ENCODE assay signal across 14 mouse cellular contexts in genomic region chr1:34059231-34059630, GRCm38 (mm10).
"Had no signal": no experiment of that assay in that cellular context is flagged by ENCODE, and none has a peak within 500 bp of the region (broad histone marks: within the 10 kb centered on the region; RNA-seq: fewer than 3 reads in every experiment).

No protein-coding gene starts in this region.

- H3K9ac ChIP-seq: liver, embryonic 15.5 days; lung, embryonic 14.5 days; midbrain, embryonic 13.5 days; neural tube, embryonic 12.5 days had no signal

- H3K27me3 ChIP-seq: liver, embryonic 15.5 days; megakaryocyte, embryonic 14.5 days; midbrain, embryonic 13.5 days; neural tube, embryonic 12.5 days had no signal

- DNase-seq: kidney, adult 8-10 months; kidney, postnatal 25 days; lung, embryonic 14.5 days; lung, postnatal 14 days; right cerebral cortex, postnatal 14 days; thymus, postnatal 4 days had no signal

- H3K27ac ChIP-seq: left cerebral cortex, adult 2 months; limb, embryonic 10.5 days; liver, embryonic 15.5 days; macrophage; midbrain, embryonic 13.5 days; neural tube, embryonic 12.5 days had no signal

- H3K4me2 ChIP-seq: liver, embryonic 11.5 days; liver, embryonic 15.5 days; lung, embryonic 14.5 days; midbrain, embryonic 13.5 days; neural tube, embryonic 12.5 days had no signal

- H3K4me3 ChIP-seq: left cerebral cortex, adult 2 months; limb, embryonic 10.5 days; liver, embryonic 15.5 days; midbrain, embryonic 13.5 days; neural tube, embryonic 12.5 days had no signal

- H3K9me3 ChIP-seq: limb, embryonic 10.5 days; liver, embryonic 15.5 days; midbrain, embryonic 13.5 days; neural tube, embryonic 12.5 days had no signal

- ATAC-seq: midbrain, embryonic 13.5 days had no signal

- H3K36me3 ChIP-seq: limb, embryonic 10.5 days; liver, embryonic 15.5 days; midbrain, embryonic 13.5 days; neural tube, embryonic 12.5 days had no signal
